Mouse (Mus musculus) forebrain, embryonic 14.5 days (tissue): Measurements from ENCODE around the gene Fas. TPM values are rescaled to one million over a fixed set of nuclear protein-coding genes. Genes with fewer than 3 reads are reported as not detected.

Experiments
- ATAC-seq: fragments of 200-750 bp; cut with Nextera tagmentation; 2 replicates; pipeline ENCODE4 v1.8.0; 2017; ENCODE audit warnings: mild to moderate bottlenecking, moderate library complexity
- DNase-seq: peaks from one replicate; pipeline ENCODE4 v3.0.0-alpha.2; 2015; ENCODE audit warnings: low spot score
- H3K27ac ChIP-seq: fragments of 300-500 bp; sonication (generic); 2 replicates; pipeline ENCODE4 v1.5.1; 2014; ENCODE audit warnings: low read depth, mild to moderate bottlenecking, control low read depth, low read length, moderate library complexity
- H3K27me3 ChIP-seq: fragments of 300-500 bp; sonication (generic); replicated peaks from 2 replicates; pipeline ENCODE4 v1.6.1; 2014; ENCODE audit warnings: low read length, control low read depth, mixed read lengths; ENCODE audit not compliant: control insufficient read depth, insufficient read depth
- H3K36me3 ChIP-seq: fragments of 300-500 bp; sonication (generic); 2 replicates; pipeline ENCODE4 v1.6.1; 2014; ENCODE audit warnings: low read length, control low read depth; ENCODE audit not compliant: control insufficient read depth, insufficient read depth
- H3K4me1 ChIP-seq: fragments of 300-500 bp; sonication (generic); 2 replicates; pipeline ENCODE4 v1.6.1; 2014; ENCODE audit warnings: antibody characterized with exemption, low read length, control low read depth; ENCODE audit not compliant: control insufficient read depth, insufficient read depth
- H3K4me2 ChIP-seq: fragments of 300-500 bp; sonication (generic); 2 replicates; pipeline ENCODE4 v1.6.1; 2014; ENCODE audit warnings: mild to moderate bottlenecking, control low read depth, low read length
- H3K4me3 ChIP-seq: fragments of 300-500 bp; sonication (generic); 2 replicates; pipeline ENCODE4 v1.5.1; 2014; ENCODE audit warnings: low read depth, low read length, control low read depth
- H3K9ac ChIP-seq: fragments of 300-500 bp; sonication (generic); 2 replicates; pipeline ENCODE4 v1.6.1; 2014; ENCODE audit warnings: mild to moderate bottlenecking, low read length, control low read depth, moderate library complexity
- H3K9me3 ChIP-seq: fragments of 300-500 bp; sonication (generic); replicated peaks from 2 replicates; pipeline ENCODE4 v1.6.1; 2016; ENCODE audit warnings: low read length, control low read depth, mixed read lengths; ENCODE audit not compliant: control insufficient read depth
- WGBS: fragments of 180-500 bp; shearing (Covaris S2); extraction: QIAGEN DNeasy Blood & Tissue Kit; methylation state at CpG from one replicate; pipeline ENCODE4 v1.1.7; 2014; 5-methylcytosine and 5-hydroxymethylcytosine counted together
- polyA plus RNA-seq: library from polyadenylated mRNA; unstranded; fragments of >200 nt; fragmentation: Nextera tagmentation; extraction: Ambion mirVana; gene quantifications from 2 replicates; pipeline ENCODE4 v1.2.1, GENCODE M21; 2014

Fas gene
- polyA plus RNA-seq, 1 experiment from 2014 or later = 0.28 TPM

- ATAC-seq = no peak
These were observed 79.1 kb downstream of the Fas start for GRCm38 (mm10) chr19:34369551-34369950.

DNA sequence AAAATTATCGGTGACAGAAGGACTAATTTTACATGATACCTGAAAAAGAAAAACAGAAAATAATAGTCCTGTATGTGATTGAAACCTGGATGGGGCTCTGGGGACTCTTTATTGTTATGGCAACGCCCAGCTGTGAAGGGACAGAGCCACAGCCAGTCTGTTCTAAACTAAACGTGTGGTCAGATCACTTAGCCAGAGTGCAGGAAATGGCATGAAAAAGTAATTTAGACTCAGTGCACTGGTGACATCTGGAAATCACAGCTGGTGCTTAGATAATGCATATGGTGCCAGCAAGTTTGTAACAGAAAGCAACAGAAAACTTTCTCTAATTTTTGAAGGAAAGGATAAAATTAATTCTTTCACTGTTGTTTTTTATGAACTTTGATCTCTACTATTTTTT, 79.9 kb downstream of the Fas start:
- Histone ChIP-seq H3K27ac (no peak overlapping the region), H3K36me3 (no peaks in the 10 kb centered on the region), H3K9me3 (no peaks in the 10 kb centered on the region), H3K4me1 (no peaks in the 10 kb centered on the region), H3K4me2 (no peak overlapping the region), H3K4me3 (no peak overlapping the region), H3K27me3 (no peaks in the 10 kb centered on the region), H3K9ac (no peak overlapping the region)
- WGBS = 62% methylated on average over 3 of the region's 3 CpGs
- DNase-seq (no peak), ATAC-seq (no peak)

More at GRCm38 (mm10) chr19:34369551-34369950, 79.1 kb downstream of the Fas start:
- H3K9ac ChIP-seq = no peak overlapping the region
- no peaks in the 10 kb centered on the region for H3K4me1 ChIP-seq
- H3K4me3 ChIP-seq = no peak overlapping the region
- H3K4me2 ChIP-seq = no peak overlapping the region
- WGBS = 44% methylated on average over 1 of the region's 1 CpGs
- H3K9me3 ChIP-seq = no peaks in the 10 kb centered on the region
- no peaks in the 10 kb centered on the region for H3K36me3 ChIP-seq
- no peak for DNase-seq
- no peaks in the 10 kb centered on the region for H3K27me3 ChIP-seq
- no peak overlapping the region for H3K27ac ChIP-seq

Other genes with a start within 250 kb of the Fas start
- not detected in 2 replicates for gene Lipn, start 223.3 kb upstream of the Fas start, polyA plus RNA-seq
- not detected in 2 replicates for gene Lipm, start 189.7 kb upstream of the Fas start, polyA plus RNA-seq
- not detected in 2 replicates for gene Ankrd22, start 124.6 kb upstream of the Fas start, polyA plus RNA-seq
- gene Stambpl1, start 98.4 kb upstream of the Fas start, polyA plus RNA-seq = 5.6 and 9.1 TPM in 2 replicates
- 9.9 and 13.9 TPM in 2 replicates for gene Acta2, start 35.1 kb upstream of the Fas start, polyA plus RNA-seq
- gene Ch25h, start 184.5 kb downstream of the Fas start, polyA plus RNA-seq = 0.24 and 0.31 TPM in 2 replicates
- gene Lipa, start 236.8 kb downstream of the Fas start, polyA plus RNA-seq = 18.5 and 20.6 TPM in 2 replicates